Mouse (Mus musculus): Measurements from ENCODE around the gene Gm10322. TPM values are rescaled to one million over a fixed set of nuclear protein-coding genes. Genes with fewer than 3 reads are reported as not detected.

The Gm10322 gene
- total and polyA plus RNA-seq, 3 experiments, result not detected

DNA sequence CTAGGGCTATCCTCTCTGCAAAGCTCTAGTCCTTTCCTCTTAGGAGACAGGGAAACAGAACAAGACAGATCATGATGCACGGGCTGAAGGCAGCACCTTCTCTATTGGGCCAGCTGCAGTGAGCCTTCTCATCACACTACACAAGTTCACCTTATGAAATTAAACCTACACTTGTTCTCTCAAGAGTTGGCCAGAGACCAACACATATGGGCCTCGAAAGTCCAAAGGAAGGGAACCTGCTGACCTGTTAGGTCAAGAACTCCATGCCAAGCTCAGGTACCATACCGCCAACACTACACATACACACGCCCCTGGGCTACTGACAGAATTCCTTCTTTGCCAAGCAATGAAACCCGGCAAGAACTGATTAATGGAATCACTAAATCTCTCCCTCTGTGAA, 452 bp upstream of the Gm10322 start:
- Histone ChIP-seq H3K4me1 (ENCODE audit: control insufficient read depth in 1 of 2, insufficient read depth in 2 of 2) (peaks cover 2 to 14% of the 10 kb centered on the region in 2 experiments; a peak in 3 of 4 replicates), H3K9me3 (replicated peaks; ENCODE audit: low read length) (no peaks in the 10 kb centered on the region), H3K4me3 (replicated peaks in 1 of 3; ENCODE audit: low read depth in 2 of 3, low read length in 2 of 3, poor library complexity in 1 of 3) (peak overlapping the region; percentile 59 to 88 (median 82)), H3K9ac (ENCODE audit: insufficient read depth, low read depth) (no peak overlapping the region), H3K36me3 (replicated peaks in 1 of 2; ENCODE audit: control insufficient read depth in 1 of 2, insufficient read depth in 1 of 2, low read length in 1 of 2) (no peaks in the 10 kb centered on the region), H3K4me2 (ENCODE audit: insufficient read depth, low read depth, poor library complexity, severe bottlenecking) (peak overlapping the region; percentile 70), H3K27me3 (replicated peaks) (peaks cover 2% of the 10 kb centered on the region), H3K79me2 (replicated peaks; ENCODE audit: control insufficient read depth, extremely low read depth, insufficient read depth, poor library complexity, severe bottlenecking) (no peaks in the 10 kb centered on the region), H3K27ac (ENCODE audit: insufficient read depth, low read depth) (no peak overlapping the region)
- no peak for DNase-seq (ENCODE audit: extremely low read depth)
- TF ChIP-seq E2F4 (IDR thresholded peaks at IDR 0.05; ENCODE audit: insufficient replicate concordance, low read depth, low read length) (no peak), TBP (conservative IDR thresholded peaks at IDR 0.05; ENCODE audit: low read depth, low read length) (no peak), POLR2A (IDR thresholded peaks at IDR 0.05; ENCODE audit: low read depth, low read length) (no peak), RCOR1 (conservative IDR thresholded peaks at IDR 0.05; ENCODE audit: low read depth, low read length) (no peak), EP300 (IDR thresholded peaks at IDR 0.05; ENCODE audit: low read length) (no peak), MYC (IDR thresholded peaks at IDR 0.05; ENCODE audit: low read depth, low read length) (no peak), GABPA (IDR thresholded peaks at IDR 0.05; ENCODE audit: insufficient replicate concordance, low read depth, low read length) (no peak), SMC3 (IDR thresholded peaks at IDR 0.05; ENCODE audit: low read depth, low read length) (no peak), PAX5 (IDR thresholded peaks at IDR 0.05; ENCODE audit: low read length) (no peak), ELF1 (IDR thresholded peaks at IDR 0.05; ENCODE audit: low read depth, low read length) (no peak), MAZ (IDR thresholded peaks at IDR 0.05; ENCODE audit: low read depth, low read length) (no peak), KAT2A (IDR thresholded peaks at IDR 0.05; ENCODE audit: insufficient replicate concordance, low read length) (no peak), NELFE (IDR thresholded peaks at IDR 0.05; ENCODE audit: low read depth, low read length) (no peak)
- dilution Hi-C loops (cut with MboI; ENCODE audit: extremely low pct_ligation_motif_present, extremely low pct_unique_long_range_greater_than_20kb, low sequenced_read_pairs) (no loop called here), in situ Hi-C loops (cut with MboI; ENCODE audit: low pct_ligation_motif_present, low pct_unique_long_range_greater_than_20kb, low sequenced_read_pairs) (no loop called here)

DNA sequence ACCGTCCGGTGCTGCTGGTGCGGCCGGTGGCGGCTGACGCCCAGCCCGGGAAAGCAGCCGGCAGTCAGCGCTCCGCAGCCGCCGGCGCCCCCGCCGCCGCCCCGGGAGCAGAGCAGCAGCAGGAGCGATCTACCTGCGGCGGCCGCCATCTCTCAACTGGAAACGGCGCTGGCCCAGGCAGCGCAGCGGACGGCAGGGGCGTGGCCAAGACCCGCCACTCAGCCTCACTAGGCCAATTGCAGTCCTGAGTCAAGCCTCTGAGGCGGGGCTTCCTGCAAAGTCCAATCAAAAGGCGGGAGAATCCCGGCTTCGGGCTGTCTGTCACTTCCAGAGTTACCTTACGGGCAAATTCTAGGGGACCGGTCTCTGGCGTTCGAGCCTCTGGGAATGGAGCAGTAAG, 659 bp downstream of the Gm10322 start, which contains the start of gene Mcu:
Gene Mcu (minus strand): TSS at position 171 of the 400 bp plus-strand sequence.
- peak within 1 kb of the TSS; percentile 59 to 88 (median 82) for H3K4me3 ChIP-seq (replicated peaks in 1 of 3; ENCODE audit: low read depth in 2 of 3, low read length in 2 of 3, poor library complexity in 1 of 3)
- peak within 1 kb of the TSS; percentile 62 for H3K9ac ChIP-seq (ENCODE audit: insufficient read depth, low read depth)
- H3K36me3 ChIP-seq (replicated peaks in 1 of 2; ENCODE audit: control insufficient read depth in 1 of 2, insufficient read depth in 1 of 2, low read length in 1 of 2), result no peaks in the 10 kb centered on the region
- DNase-seq (ENCODE audit: extremely low read depth), result peak; percentile 91
- in situ Hi-C loops (cut with MboI; ENCODE audit: low pct_ligation_motif_present, low pct_unique_long_range_greater_than_20kb, low sequenced_read_pairs), result no loop called here
- H3K27ac ChIP-seq (ENCODE audit: insufficient read depth, low read depth), result no peak within 1 kb of the TSS
- H3K4me1 ChIP-seq (ENCODE audit: control insufficient read depth in 1 of 2, insufficient read depth in 2 of 2), result peaks cover 2 to 14% of the 10 kb centered on the region in 2 experiments; a peak in 3 of 4 replicates
- no peaks in the 10 kb centered on the region for H3K9me3 ChIP-seq (replicated peaks; ENCODE audit: low read length)
- H3K27me3 ChIP-seq (replicated peaks), result peaks cover 2% of the 10 kb centered on the region
- dilution Hi-C loops (cut with MboI; ENCODE audit: extremely low pct_ligation_motif_present, extremely low pct_unique_long_range_greater_than_20kb, low sequenced_read_pairs), result no loop called here
- H3K79me2 ChIP-seq (replicated peaks; ENCODE audit: control insufficient read depth, extremely low read depth, insufficient read depth, poor library complexity, severe bottlenecking), result no peaks in the 10 kb centered on the region
- peak within 1 kb of the TSS; percentile 88 for H3K4me2 ChIP-seq (ENCODE audit: insufficient read depth, low read depth, poor library complexity, severe bottlenecking)
- TF ChIP-seq NRF1 (IDR thresholded peaks at IDR 0.05; ENCODE audit: low read depth, low read length), result peak; percentile 35; the same call in 1 of the 2 replicates
- TF ChIP-seq HCFC1 (IDR thresholded peaks at IDR 0.05; ENCODE audit: low read depth, low read length), result no peak
- TF ChIP-seq BHLHE40 (IDR thresholded peaks at IDR 0.05; ENCODE audit: low read depth, low read length), result no peak
- TF ChIP-seq ZNF384 (IDR thresholded peaks at IDR 0.05; ENCODE audit: low read depth, low read length), result no peak
- peak; percentile 100 for TF ChIP-seq TCF12 (IDR thresholded peaks at IDR 0.05; ENCODE audit: low read depth, low read length)
- TF ChIP-seq KAT2A (IDR thresholded peaks at IDR 0.05; ENCODE audit: insufficient replicate concordance, low read length), result 0 out of 2 replicates have a peak, but pooled peaks have one; percentile 46
- TF ChIP-seq ELF1 (IDR thresholded peaks at IDR 0.05; ENCODE audit: low read depth, low read length), result peak; percentile 59
- no peak for TF ChIP-seq MYC (IDR thresholded peaks at IDR 0.05; ENCODE audit: low read depth, low read length)
- TF ChIP-seq POLR2A (IDR thresholded peaks at IDR 0.05; ENCODE audit: low read depth, low read length), result peak; percentile 76
- no peak for TF ChIP-seq JUN (IDR thresholded peaks at IDR 0.05; ENCODE audit: insufficient read depth, low read depth, low read length)
- no peak; the same call in 1 of the 2 replicates for TF ChIP-seq IRF4 (IDR thresholded peaks at IDR 0.05; ENCODE audit: low read depth, low read length)
- peak; percentile 97 for TF ChIP-seq TBP (conservative IDR thresholded peaks at IDR 0.05; ENCODE audit: low read depth, low read length)
- TF ChIP-seq ZMIZ1 (IDR thresholded peaks at IDR 0.05; ENCODE audit: low read depth, low read length), result peak; percentile 64; the same call in 1 of the 2 replicates
- TF ChIP-seq PAX5 (IDR thresholded peaks at IDR 0.05; ENCODE audit: low read length), result no peak
- peak; percentile 89 for TF ChIP-seq UBTF (IDR thresholded peaks at IDR 0.05; ENCODE audit: low read depth, low read length)
- no peak for TF ChIP-seq CHD1 (IDR thresholded peaks at IDR 0.05; ENCODE audit: low read depth, low read length)
- no peak for TF ChIP-seq NELFE (IDR thresholded peaks at IDR 0.05; ENCODE audit: low read depth, low read length)
- peak; percentile 60; the same call in 1 of the 2 replicates for TF ChIP-seq E2F4 (IDR thresholded peaks at IDR 0.05; ENCODE audit: insufficient replicate concordance, low read depth, low read length)
- TF ChIP-seq CHD2 (IDR thresholded peaks at IDR 0.05; ENCODE audit: low read length), result 0 out of 2 replicates have a peak, but pooled peaks have one; percentile 40
- TF ChIP-seq USF2 (conservative IDR thresholded peaks at IDR 0.05; ENCODE audit: low read depth, low read length), result no peak
